Mouse (Mus musculus) retina, embryonic 14.5 days (tissue): Measurements from ENCODE around the gene Gm12216.

Experiments used
- DNase-seq: peaks from one replicate; pipeline ENCODE4 v3.0.0-alpha.2; 2015; ENCODE audit warnings: low spot score

The Gm12216 gene

DNA sequence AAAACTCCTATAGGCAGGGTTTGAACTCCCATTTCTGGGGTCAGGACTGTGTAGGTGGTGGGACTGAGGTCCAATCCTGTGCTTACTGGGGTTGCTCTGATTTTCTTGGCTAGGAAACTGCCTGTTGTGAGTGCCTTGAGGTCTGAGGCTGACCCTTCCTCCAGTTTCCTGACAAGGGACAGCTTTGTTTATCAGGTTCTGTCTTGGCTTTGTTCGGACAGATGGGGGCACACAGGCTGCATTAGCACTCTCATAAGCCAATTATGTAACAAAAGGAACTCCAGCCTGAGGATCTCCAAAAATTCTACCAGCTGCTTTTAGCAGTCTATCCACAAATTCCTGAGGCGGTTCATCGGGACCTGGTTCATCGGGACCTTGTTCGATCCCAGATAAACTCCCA lies 116.7 kb downstream of the Gm12216 start:
- peak; percentile 51 for DNase-seq

GRCm38 (mm10) chr11:53737573-53737946 lies 121.5 kb downstream of the Gm12216 start:
- peak; percentile 77 for DNase-seq

GRCm38 (mm10) chr11:53736771-53737572 lies 122.1 kb downstream of the Gm12216 start:
- peak; percentile 82 for DNase-seq

- DNase-seq, result peak; percentile 91
Measured at GRCm38 (mm10) chr11:53735682-53736245, 123.3 kb downstream of the Gm12216 start.

GRCm38 (mm10) chr11:53734970-53735681 lies 123.9 kb downstream of the Gm12216 start:
- no peak for DNase-seq

DNA sequence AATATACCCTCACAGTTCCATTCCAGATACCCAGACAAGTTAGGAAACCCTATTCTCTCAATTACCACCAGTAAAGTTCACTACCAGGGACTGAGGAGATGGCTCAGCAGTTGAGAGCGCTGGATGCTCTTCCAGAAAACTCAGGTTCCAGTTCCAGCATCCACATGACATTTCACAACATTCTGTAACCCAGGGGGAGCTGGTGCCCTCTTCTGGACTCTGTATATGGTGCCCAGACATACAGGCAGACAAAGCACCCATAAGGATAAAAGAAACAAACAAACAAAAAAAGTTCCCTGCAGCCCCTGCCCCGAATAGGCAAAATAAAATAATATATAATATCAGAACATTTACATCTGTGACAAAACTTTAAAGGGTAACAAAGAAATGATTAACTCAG lies 124.6 kb downstream of the Gm12216 start:
- DNase-seq, result no peak

DNA sequence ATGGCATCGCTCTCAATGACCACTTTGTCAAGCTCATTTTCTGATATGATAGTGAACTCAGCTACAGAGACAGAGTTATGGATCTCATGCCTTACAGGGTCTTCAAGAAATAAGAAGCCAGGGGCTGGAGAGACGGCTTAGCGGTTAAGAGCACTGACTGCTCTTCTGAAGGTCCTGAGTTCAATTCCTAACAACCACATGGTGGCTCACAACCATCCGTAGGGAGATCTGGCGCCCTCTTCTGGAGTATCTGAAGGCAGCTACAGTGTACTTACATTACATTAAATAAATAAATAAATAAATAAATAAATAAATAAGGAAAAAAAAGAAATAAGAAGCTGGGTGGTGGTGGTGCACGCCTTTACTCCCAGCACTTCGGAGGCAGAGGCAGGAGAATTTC lies 125.2 kb downstream of the Gm12216 start:
- DNase-seq, result peak; percentile 22
